Mouse (Mus musculus): ENCODE data around the gene Pdcd4. TPM values are rescaled to one million over a fixed set of nuclear protein-coding genes. Genes with fewer than 3 reads are reported as not detected.

Gene Pdcd4
- polyA plus RNA-seq, 1 experiment from 2014 or later, result 90.4 TPM

DNA sequence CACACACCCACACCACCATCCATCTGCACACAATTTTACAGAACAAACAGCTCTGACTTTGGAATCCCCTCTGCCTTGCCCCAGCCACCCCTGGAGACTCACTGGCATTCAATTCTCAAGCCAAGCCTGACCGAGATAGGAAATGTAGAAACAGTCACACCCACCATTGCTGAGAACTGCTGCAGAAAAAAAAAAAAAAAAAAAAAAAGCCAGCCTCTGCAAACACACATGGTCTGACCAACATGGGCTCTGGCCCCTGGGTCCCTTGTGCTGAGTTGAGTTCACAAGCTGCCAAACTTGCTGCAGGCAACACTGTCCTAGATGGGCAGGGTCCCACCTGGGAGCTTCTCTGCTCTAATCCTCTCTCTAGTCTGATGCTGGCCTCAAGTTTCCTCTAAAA lies 14.3 kb upstream of the Pdcd4 start:
- Histone ChIP-seq H3K27me3 (no peaks in the 10 kb centered on the region), H3K9me3 (no peaks in the 10 kb centered on the region), H3K27ac (replicated peaks) (no peak overlapping the region), H3K36me3 (no peaks in the 10 kb centered on the region), H3K9ac (replicated peaks) (no peak overlapping the region), H3K4me2 (replicated peaks) (no peak overlapping the region), H3K4me1 (no peaks in the 10 kb centered on the region), H3K4me3 (no peak overlapping the region)
- no peak for ATAC-seq (replicated peaks)
- 81% methylated on average over 1 of the region's 1 CpGs for WGBS

DNA sequence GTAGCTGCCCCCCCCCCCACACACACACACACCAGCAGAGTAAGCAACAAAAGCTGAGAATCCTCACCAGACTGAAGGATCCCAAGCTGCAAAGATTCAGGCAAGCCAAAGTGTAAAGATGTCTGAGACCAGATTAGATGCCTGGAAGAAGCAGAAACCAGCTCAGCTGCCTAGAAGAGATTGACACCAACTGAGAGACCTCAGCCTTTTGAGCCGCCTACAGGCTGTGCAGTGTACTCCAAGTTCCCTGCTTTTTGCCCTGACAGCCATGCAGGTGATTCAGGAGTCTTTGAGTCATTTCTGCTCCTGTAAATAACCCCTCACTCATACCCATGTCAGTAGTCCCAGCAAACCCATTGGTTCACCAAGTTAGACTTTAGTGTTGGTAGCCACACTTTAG lies 11.6 kb upstream of the Pdcd4 start:
- WGBS, result 75% methylated on average over 1 of the region's 1 CpGs

DNA sequence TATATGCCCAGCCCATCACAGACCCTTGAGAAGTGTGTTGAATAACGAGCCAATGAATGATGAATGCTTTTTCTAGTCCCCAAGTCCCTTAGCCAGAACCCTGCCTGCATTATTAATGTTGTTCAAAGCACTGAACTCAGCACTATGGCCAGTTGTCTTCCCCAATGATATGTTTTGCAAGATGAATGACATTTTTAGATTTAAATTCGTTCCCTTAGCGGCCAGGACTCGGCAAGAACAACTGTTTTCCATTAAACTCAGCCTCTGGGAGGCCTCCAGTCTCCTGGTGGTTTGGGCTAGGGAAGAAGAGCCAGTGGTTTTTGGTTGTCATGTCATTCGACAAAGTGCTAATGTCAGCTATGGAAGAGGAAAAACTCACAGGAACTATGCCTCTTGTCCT lies 10.2 kb upstream of the Pdcd4 start:
- Histone ChIP-seq H3K4me3 (no peak overlapping the region), H3K4me1 (peaks cover 4% of the 10 kb centered on the region), H3K9ac (replicated peaks) (no peak overlapping the region), H3K36me3 (no peaks in the 10 kb centered on the region), H3K9me3 (no peaks in the 10 kb centered on the region), H3K4me2 (replicated peaks) (no peak overlapping the region), H3K27me3 (no peaks in the 10 kb centered on the region), H3K27ac (replicated peaks) (no peak overlapping the region)
- WGBS, result 69% methylated on average over 5 of the region's 5 CpGs
- no peak for ATAC-seq (replicated peaks)

More for the DNA sequence above, 11.6 kb upstream of the Pdcd4 start:
- H3K36me3 ChIP-seq, result no peaks in the 10 kb centered on the region
- H3K27me3 ChIP-seq, result no peaks in the 10 kb centered on the region
- no peak overlapping the region for H3K9ac ChIP-seq (replicated peaks)
- no peaks in the 10 kb centered on the region for H3K9me3 ChIP-seq
- H3K4me3 ChIP-seq, result no peak overlapping the region
- H3K27ac ChIP-seq (replicated peaks), result no peak overlapping the region
- ATAC-seq (replicated peaks), result no peak
- peaks cover 3% of the 10 kb centered on the region for H3K4me1 ChIP-seq
- no peak overlapping the region for H3K4me2 ChIP-seq (replicated peaks)

DNA sequence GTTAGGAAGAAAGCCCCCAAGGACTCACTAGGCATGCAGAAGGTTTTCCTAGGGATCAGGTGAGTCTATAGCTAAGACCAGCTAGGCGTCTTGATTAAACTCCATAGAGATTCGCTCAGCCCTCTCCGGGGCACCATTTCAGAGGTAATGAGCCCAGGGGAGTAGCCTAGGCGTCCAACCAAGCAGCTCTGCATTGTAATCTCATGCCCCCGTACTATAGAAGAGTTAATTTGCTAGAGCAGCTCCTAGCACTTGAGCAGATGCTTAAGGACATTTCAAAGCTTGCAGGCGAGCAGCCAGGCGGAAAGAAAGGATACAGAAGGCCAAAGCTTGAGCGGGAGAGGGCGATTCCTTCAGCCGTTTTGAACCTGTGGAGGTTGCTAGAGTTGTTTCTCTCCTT lies 6.6 kb upstream of the Pdcd4 start:
- 8% methylated on average over 10 of the region's 10 CpGs for WGBS
- no peak overlapping the region for H3K27ac ChIP-seq (replicated peaks)
- no peak overlapping the region for H3K9ac ChIP-seq (replicated peaks)
- H3K4me1 ChIP-seq, result peaks cover 4% of the 10 kb centered on the region
- no peak for ATAC-seq (replicated peaks)
- H3K9me3 ChIP-seq, result no peaks in the 10 kb centered on the region
- H3K27me3 ChIP-seq, result no peaks in the 10 kb centered on the region
- H3K4me3 ChIP-seq, result no peak overlapping the region
- no peak overlapping the region for H3K4me2 ChIP-seq (replicated peaks)
- no peaks in the 10 kb centered on the region for H3K36me3 ChIP-seq

DNA sequence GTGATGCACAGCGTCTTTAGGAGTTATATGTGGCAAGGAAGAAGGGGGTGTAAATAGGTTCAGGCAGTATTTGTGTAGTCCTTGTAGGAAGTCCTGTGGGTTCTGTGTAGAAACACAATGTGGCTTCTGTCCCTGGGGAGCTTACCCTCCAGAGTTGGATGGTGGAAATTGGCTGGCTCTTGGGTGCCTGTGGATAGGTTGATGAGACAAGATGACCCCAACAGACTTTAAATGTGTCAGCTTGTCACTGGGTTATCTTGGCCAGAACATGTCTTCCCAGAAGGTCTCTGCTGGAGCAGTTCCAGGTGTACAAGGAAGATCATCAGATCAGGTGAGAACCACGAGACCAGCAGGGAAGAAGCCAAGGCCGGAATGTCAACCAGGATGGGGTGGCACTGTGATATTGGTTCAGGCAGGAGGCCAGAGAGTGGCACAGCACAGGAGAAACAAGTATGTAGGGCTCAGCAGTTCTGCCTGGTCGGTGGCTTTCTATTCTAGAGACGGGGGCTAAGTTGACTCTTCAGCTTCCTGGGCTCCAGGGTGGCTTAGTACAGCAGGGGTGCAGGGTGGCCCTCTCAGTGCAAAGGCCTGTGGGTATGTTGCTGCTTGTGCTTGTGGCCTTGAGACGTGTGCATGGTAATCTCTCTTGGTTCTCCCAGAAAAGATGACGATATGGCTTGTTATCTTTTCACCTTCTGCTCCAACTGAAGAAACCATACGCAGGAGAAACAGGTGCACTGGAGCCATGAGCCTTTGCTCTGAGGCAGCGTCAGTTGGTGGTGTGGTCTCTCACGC lies 5.3 kb upstream of the Pdcd4 start:
- H3K27ac ChIP-seq (replicated peaks), result no peak overlapping the region
- H3K9ac ChIP-seq (replicated peaks), result no peak overlapping the region
- H3K9me3 ChIP-seq, result no peaks in the 10 kb centered on the region
- H3K27me3 ChIP-seq, result no peaks in the 10 kb centered on the region
- WGBS, result 94% methylated on average over 10 of the region's 10 CpGs
- H3K36me3 ChIP-seq, result no peaks in the 10 kb centered on the region
- H3K4me3 ChIP-seq, result no peak overlapping the region
- no peak overlapping the region for H3K4me2 ChIP-seq (replicated peaks)
- no peak for ATAC-seq (replicated peaks)
- peaks cover 4% of the 10 kb centered on the region for H3K4me1 ChIP-seq

DNA sequence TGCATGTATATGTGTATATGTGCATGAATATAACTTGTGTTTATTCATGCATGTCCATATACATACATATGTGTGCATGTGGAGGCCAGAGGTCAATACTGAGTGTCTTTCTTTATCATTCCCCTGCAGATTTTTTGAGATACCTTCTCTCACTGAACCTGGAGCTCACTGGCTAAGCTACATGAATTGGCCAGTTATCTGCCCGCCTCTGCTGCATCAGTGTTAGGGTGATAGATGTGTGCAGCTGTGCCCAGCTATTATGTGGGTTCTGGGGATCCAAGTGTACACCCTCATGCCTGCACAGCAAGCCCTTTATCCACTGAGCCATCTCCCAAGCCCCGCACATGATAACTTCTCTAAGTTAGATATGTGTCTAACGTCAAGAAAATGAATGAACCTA lies 4.2 kb upstream of the Pdcd4 start:
- no peak for ATAC-seq (replicated peaks)
- H3K27me3 ChIP-seq, result no peaks in the 10 kb centered on the region
- no peaks in the 10 kb centered on the region for H3K36me3 ChIP-seq
- H3K4me3 ChIP-seq, result no peak overlapping the region
- H3K9me3 ChIP-seq, result no peaks in the 10 kb centered on the region
- WGBS, result 83% methylated on average over 3 of the region's 3 CpGs
- H3K27ac ChIP-seq (replicated peaks), result no peak overlapping the region
- no peak overlapping the region for H3K4me2 ChIP-seq (replicated peaks)
- no peak overlapping the region for H3K9ac ChIP-seq (replicated peaks)
- H3K4me1 ChIP-seq, result peaks cover 4% of the 10 kb centered on the region

DNA sequence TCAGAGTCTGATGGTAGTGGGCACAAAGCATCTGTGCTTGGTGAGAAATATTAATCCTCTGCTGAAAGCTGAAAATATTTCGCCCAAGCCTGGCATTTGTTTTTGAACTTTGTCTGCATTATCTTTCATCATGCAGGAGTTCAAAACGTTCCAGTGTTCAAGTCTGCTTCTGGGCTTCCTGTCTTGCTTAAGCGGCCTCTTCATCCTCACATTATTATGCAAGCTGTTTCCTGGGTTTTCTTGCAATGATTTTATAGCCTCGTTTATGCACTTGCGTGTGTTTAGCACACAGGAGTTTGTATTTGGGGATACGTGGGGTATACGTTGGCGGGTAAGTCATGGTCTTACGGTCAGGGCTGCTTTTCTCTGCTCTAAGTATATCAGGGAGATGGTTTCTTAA lies 3.7 kb upstream of the Pdcd4 start:
- no peak overlapping the region for H3K4me3 ChIP-seq
- no peaks in the 10 kb centered on the region for H3K36me3 ChIP-seq
- peaks cover 4% of the 10 kb centered on the region for H3K4me1 ChIP-seq
- ATAC-seq (replicated peaks), result no peak
- no peak overlapping the region for H3K27ac ChIP-seq (replicated peaks)
- 85% methylated on average over 9 of the region's 9 CpGs for WGBS
- no peak overlapping the region for H3K9ac ChIP-seq (replicated peaks)
- H3K9me3 ChIP-seq, result no peaks in the 10 kb centered on the region
- no peaks in the 10 kb centered on the region for H3K27me3 ChIP-seq
- H3K4me2 ChIP-seq (replicated peaks), result no peak overlapping the region

DNA sequence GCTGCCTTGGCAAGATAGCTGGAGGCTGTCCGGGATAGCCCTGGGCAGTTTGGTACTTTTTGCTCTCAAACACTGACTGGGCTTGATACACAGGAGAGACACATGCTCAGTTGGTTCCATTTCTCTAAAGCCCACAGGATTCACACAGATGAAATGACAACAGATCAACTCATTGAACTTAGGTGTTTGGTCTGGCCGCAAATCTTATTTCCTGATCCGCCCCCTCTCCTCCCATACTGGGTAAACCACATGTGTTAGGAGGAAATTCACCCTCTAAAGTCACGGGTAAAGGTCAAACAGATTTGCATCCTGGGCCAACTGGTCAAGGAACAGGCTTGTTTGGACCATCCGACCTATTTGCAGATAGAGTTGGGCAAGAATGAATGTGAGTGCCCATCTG lies 2.5 kb upstream of the Pdcd4 start:
- no peak overlapping the region for H3K4me2 ChIP-seq (replicated peaks)
- ATAC-seq (replicated peaks), result no peak
- H3K9me3 ChIP-seq, result no peaks in the 10 kb centered on the region
- no peak overlapping the region for H3K27ac ChIP-seq (replicated peaks)
- H3K27me3 ChIP-seq, result no peaks in the 10 kb centered on the region
- 85% methylated on average over 5 of the region's 5 CpGs for WGBS
- peaks cover 4% of the 10 kb centered on the region for H3K4me1 ChIP-seq
- H3K4me3 ChIP-seq, result no peak overlapping the region
- no peaks in the 10 kb centered on the region for H3K36me3 ChIP-seq
- no peak overlapping the region for H3K9ac ChIP-seq (replicated peaks)

DNA sequence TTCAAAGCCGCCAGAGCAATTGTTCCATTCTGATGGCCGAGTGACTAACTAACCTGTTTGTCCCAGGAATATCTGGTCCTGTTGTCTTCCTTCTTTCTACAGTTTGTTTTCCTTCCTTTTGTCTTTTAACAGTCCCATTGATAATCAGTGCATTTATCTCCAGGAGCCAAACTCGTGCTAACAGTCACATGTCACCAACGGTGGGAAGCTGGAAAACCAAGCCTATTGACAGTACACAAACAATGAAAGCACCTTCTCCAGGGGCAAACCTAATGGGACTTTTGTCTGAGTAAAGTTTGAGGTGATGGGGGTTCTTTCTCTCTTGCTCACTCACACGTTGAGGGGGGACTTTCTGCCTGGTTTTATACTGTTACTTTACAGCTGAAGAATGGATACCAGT lies 1.8 kb upstream of the Pdcd4 start:
- no peak for ATAC-seq (replicated peaks)
- no peaks in the 10 kb centered on the region for H3K9me3 ChIP-seq
- no peaks in the 10 kb centered on the region for H3K36me3 ChIP-seq
- no peaks in the 10 kb centered on the region for H3K27me3 ChIP-seq
- 53% methylated on average over 5 of the region's 5 CpGs for WGBS
- H3K9ac ChIP-seq (replicated peaks), result no peak overlapping the region
- peaks cover 4% of the 10 kb centered on the region for H3K4me1 ChIP-seq
- no peak overlapping the region for H3K4me3 ChIP-seq
- H3K4me2 ChIP-seq (replicated peaks), result no peak overlapping the region
- no peak overlapping the region for H3K27ac ChIP-seq (replicated peaks)

DNA sequence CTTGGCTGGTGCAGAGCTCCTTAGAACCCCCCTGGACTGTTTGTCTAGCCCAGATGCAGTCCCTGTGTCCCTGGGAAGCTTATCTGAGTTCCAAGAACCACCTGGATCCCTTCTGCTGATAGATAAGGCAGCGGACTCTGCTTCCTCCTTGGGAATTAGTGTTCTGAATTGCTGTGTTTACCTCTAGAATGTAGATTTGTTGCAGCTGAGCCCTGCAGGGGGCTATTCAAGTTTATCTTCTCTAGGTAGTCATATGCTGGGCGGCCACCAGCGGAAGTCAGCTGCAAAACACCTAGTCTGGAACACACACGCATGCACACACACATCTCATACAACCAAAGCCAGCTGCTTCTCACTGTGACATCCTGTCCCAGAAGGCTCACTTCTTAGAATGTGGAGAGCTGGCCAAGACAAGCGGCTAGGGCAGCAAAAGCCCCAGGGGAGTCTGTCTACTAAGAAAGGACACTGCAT lies 1.2 kb upstream of the Pdcd4 start:
- no peak overlapping the region for H3K4me2 ChIP-seq (replicated peaks)
- no peaks in the 10 kb centered on the region for H3K9me3 ChIP-seq
- ATAC-seq (replicated peaks), result no peak
- H3K27me3 ChIP-seq, result no peaks in the 10 kb centered on the region
- 79% methylated on average over 5 of the region's 5 CpGs for WGBS
- no peaks in the 10 kb centered on the region for H3K4me1 ChIP-seq
- H3K27ac ChIP-seq (replicated peaks), result no peak overlapping the region
- H3K36me3 ChIP-seq, result no peaks in the 10 kb centered on the region
- H3K4me3 ChIP-seq, result no peak overlapping the region
- H3K9ac ChIP-seq (replicated peaks), result no peak overlapping the region

DNA sequence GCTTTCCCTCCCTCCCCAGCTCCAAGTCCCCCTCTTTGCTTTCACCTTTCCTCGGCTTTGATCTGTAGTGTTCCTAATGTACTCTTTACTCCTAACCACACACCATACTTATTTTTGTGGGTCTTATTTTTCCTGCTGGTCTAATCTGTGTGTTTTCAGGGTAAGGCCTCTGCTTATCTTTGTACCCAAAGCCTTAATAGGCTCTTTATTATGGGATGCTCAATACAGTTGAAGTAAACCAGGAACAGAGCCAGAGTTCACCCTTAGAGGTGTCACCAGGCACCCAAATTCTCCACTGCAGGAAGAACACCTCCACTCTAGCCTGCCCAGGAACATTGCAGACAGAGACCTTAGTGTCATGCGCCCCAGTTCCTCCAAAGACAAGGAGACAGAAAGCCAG lies 462 bp upstream of the Pdcd4 start:
- no peak overlapping the region for H3K9ac ChIP-seq (replicated peaks)
- no peaks in the 10 kb centered on the region for H3K4me1 ChIP-seq
- ATAC-seq (replicated peaks), result no peak
- no peaks in the 10 kb centered on the region for H3K27me3 ChIP-seq
- no peak overlapping the region for H3K27ac ChIP-seq (replicated peaks)
- no peaks in the 10 kb centered on the region for H3K36me3 ChIP-seq
- no peak overlapping the region for H3K4me2 ChIP-seq (replicated peaks)
- WGBS, result 92% methylated on average over 2 of the region's 2 CpGs
- H3K4me3 ChIP-seq, result no peak overlapping the region
- H3K9me3 ChIP-seq, result no peaks in the 10 kb centered on the region

DNA sequence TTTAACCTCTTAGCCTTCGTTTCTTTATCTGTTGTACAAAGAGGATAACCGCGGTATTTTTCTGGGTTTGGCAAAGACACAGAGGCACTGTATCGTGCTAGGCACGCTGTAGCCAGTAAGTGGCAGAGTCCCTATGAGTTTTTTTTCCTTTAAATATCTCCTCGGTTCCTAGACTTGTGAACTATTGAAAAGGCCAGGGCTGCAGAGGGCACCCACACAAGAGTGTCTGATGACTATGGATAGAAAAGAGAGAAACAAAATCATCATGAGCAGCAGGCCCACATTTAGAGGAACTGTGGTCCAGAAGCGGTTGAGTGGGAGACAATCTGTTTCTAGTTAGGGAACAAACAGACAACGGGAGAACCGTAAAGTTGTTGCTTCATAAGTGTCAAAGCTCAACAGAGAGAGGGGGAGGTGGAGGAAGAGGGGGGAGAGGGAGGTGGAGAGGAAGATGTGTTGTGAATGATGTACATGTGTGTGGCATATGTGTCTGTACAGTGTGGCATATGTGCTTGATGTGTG lies 868 bp downstream of the Pdcd4 start:
- 72% methylated on average over 9 of the region's 9 CpGs for WGBS
- H3K4me1 ChIP-seq, result no peaks in the 10 kb centered on the region
- no peaks in the 10 kb centered on the region for H3K36me3 ChIP-seq
- no peak overlapping the region for H3K9ac ChIP-seq (replicated peaks)
- no peaks in the 10 kb centered on the region for H3K9me3 ChIP-seq
- ATAC-seq (replicated peaks), result no peak
- H3K4me2 ChIP-seq (replicated peaks), result no peak overlapping the region
- H3K27ac ChIP-seq (replicated peaks), result no peak overlapping the region
- H3K4me3 ChIP-seq, result no peak overlapping the region
- no peaks in the 10 kb centered on the region for H3K27me3 ChIP-seq

DNA sequence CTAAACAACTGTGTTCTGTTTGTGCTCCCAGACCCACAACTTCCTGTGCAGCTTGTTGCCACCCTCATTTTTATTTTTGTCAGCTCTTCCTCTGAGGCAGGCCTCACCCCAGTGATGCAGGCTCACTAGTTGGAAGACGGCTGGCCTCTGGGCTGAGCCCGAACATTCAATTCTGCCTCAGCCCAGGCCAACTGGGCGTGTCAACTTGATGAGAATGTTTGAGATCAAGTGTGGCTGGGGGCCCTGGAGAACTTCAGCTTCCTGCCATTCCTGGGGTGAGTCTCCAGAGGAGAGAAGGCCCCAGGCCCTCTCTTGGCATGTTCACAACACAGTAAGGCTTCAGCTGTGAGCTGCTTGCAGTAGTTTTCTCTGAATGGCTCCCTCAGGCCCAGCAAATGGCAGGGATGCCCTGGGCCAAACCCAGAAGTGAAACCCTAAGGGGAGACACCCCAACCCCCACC lies 1.7 kb downstream of the Pdcd4 start:
- Histone ChIP-seq H3K36me3 (no peaks in the 10 kb centered on the region), H3K4me3 (no peak overlapping the region), H3K27ac (replicated peaks) (no peak overlapping the region), H3K9ac (replicated peaks) (no peak overlapping the region), H3K9me3 (no peaks in the 10 kb centered on the region), H3K27me3 (no peaks in the 10 kb centered on the region), H3K4me1 (no peaks in the 10 kb centered on the region), H3K4me2 (replicated peaks) (no peak overlapping the region)
- ATAC-seq (replicated peaks), result no peak
- WGBS, result 82% methylated on average over 3 of the region's 3 CpGs
